Mouse (Mus musculus) midbrain, embryonic 10.5 days (tissue): ENCODE measurements at regions not wholly inside any gene's neighbourhood (a gene's known extent, or its start where the extent isn't known, plus 50 kb on each side); places are given as distances from the start of the nearest gene placed in this dataset.

Experiments used
- DNase-seq: peaks from one replicate; pipeline ENCODE4 v3.0.0-alpha.2; 2017; ENCODE audit warnings: low spot score
- H3K27ac ChIP-seq: fragments of 300-500 bp; sonication (generic); replicated peaks from 2 replicates; pipeline ENCODE4 v1.5.1; 2016; ENCODE audit warnings: mild to moderate bottlenecking
- H3K27me3 ChIP-seq: fragments of 300-500 bp; sonication (generic); 2 replicates; pipeline ENCODE4 v1.6.1; 2016; ENCODE audit warnings: low read depth, mild to moderate bottlenecking; ENCODE audit not compliant: poor library complexity, severe bottlenecking
- H3K36me3 ChIP-seq: fragments of 300-500 bp; sonication (generic); 2 replicates; pipeline ENCODE4 v1.6.1; 2016; ENCODE audit warnings: mild to moderate bottlenecking, moderate library complexity
- H3K4me1 ChIP-seq: fragments of 300-500 bp; sonication (generic); 2 replicates; pipeline ENCODE4 v1.6.1; 2016
- H3K4me3 ChIP-seq: fragments of 300-500 bp; sonication (generic); 2 replicates; pipeline ENCODE4 v1.5.1; 2016; ENCODE audit warnings: mild to moderate bottlenecking, moderate library complexity
- H3K9me3 ChIP-seq: fragments of 300-500 bp; sonication (generic); replicated peaks from 2 replicates; pipeline ENCODE4 v1.6.1; 2016; ENCODE audit warnings: mild to moderate bottlenecking
- WGBS: fragments of 180-500 bp; shearing (Covaris S2); methylation state at CpG from one replicate; pipeline ENCODE4 v1.1.7; 2016; 5-methylcytosine and 5-hydroxymethylcytosine counted together

DNA sequence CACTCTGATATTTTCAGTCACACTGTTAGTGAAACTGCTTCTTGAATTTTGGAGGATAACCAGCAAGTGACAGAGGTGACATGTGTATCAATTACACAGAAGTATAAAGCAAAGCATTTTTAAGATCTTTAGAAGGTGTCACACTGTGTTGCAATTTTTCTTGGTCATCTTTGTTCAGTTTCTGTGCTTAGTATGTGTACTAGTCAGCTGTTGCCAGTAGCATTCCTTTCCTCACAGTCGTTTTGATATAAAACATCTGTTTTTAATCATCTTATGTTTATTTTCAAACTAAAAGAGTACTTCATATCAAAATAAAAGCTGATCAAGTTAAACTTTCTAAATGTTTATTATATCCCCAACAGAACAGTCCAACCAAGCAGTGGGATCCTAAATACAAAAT lies 316.0 kb upstream of the Fign start:
- no peak for DNase-seq
- Histone ChIP-seq H3K27ac (no peak overlapping the region), H3K9me3 (no peaks in the 10 kb centered on the region), H3K27me3 (no peaks in the 10 kb centered on the region), H3K4me3 (no peak overlapping the region), H3K4me1 (no peaks in the 10 kb centered on the region), H3K36me3 (no peaks in the 10 kb centered on the region)
- WGBS: 82% methylated on average over 1 of the region's 1 CpGs

DNA sequence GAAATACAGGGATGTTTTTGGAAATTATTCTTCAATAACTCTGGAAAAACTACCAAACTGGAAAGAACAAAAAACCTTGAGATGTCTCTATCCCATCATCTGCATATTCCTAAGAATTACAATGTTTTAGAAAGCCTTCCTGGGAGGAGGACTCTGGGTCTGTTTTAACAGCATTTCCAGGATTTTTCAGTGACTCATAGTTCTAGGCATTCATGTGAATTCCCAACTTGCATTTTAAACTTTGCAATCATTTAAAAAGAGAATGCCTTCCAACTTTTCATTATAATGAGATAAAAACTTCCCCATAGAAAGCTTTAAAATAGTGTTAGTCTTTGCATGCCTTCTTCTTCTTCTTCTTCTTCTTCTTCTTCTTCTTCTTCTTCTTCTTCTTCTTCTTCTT lies 315.4 kb upstream of the Fign start:
- DNase-seq: no peak
- H3K27me3 ChIP-seq: no peaks in the 10 kb centered on the region
- H3K4me1 ChIP-seq: no peaks in the 10 kb centered on the region
- no peaks in the 10 kb centered on the region for H3K36me3 ChIP-seq
- H3K27ac ChIP-seq: no peak overlapping the region
- H3K9me3 ChIP-seq: no peaks in the 10 kb centered on the region
- no peak overlapping the region for H3K4me3 ChIP-seq

DNA sequence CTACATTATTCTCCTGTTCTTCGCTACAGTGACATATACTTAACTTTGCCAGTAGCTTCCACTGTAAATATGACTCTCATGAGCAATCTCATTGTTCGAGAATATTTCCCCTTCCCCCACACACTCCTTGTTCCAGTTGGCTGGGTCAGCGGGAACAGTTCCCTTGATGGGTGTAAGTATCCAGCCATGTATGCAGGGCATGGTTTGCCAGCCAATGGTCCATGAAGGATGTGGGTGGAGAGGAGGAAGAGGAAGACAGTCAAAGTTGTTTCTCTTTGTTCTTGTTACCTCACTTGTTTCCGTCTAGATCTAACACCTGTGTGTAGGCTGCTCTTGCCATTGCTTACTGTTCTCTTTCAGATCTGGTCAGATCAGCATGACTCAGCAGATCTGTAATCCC lies 298.1 kb upstream of the Fign start:
- H3K4me3 ChIP-seq: no peak overlapping the region
- peaks cover 19% of the 10 kb centered on the region for H3K4me1 ChIP-seq
- 79% methylated on average over 4 of the region's 4 CpGs for WGBS
- no peak for DNase-seq
- no peaks in the 10 kb centered on the region for H3K9me3 ChIP-seq
- no peaks in the 10 kb centered on the region for H3K36me3 ChIP-seq
- H3K27ac ChIP-seq: peak overlapping the region; percentile 65; the same call in 1 of the 2 replicates
- H3K27me3 ChIP-seq: no peaks in the 10 kb centered on the region

DNA sequence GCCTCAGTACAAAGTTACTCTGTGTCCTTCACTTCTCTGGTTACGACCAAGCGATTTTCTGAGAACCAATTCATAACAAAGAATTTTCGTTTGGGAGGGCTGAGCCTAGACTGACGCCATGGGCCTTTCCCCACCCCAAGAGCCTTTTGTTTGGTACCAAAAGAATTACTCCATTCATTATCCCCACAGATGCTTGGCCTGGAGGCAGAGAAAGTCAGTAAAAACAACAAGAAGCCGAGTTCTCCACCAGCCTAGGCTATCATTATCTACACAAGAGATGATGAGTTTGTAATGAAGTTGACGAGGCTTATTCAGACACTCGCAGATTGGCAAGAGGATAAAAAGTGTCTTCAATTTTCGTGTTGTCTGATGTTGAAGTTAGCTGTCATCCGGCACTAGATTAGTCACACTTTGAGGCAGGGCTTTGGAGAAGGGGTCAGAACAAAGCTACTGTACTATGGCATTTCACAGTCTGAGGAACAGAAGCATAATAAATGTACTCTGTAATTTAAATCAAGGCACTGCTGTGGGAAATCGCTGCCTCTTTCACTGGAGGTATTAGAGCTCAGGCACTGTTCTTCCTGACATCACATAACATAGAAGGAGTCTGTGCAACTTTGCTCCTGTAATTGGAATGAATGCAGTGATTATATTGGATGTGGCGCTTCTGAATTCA lies 296.9 kb upstream of the Fign start:
- H3K4me1 ChIP-seq: peaks cover 27% of the 10 kb centered on the region
- WGBS: 36% methylated on average over 11 of the region's 11 CpGs
- no peaks in the 10 kb centered on the region for H3K27me3 ChIP-seq
- DNase-seq: peak; percentile 25
- no peak overlapping the region for H3K4me3 ChIP-seq
- no peaks in the 10 kb centered on the region for H3K36me3 ChIP-seq
- no peaks in the 10 kb centered on the region for H3K9me3 ChIP-seq
- H3K27ac ChIP-seq: peak overlapping the region; percentile 75

DNA sequence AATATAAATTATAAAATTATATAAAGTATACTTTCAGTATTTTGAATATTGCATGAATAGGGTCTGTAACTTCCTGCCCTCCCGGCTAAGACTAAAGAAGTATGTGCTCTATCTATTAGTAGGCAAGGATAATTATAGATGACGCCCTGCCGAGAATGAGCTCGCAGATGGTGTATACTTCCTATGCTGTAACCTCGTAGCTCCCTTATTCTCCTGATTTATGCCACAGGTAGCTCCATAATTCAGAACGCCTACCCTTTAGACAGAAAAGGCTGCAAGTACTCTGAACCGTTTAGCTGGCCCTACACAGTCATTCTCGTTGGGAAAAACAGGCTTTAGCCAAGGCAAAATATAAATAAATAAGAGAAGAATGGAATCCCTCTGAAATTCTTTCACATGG lies 296.4 kb upstream of the Fign start:
- 64% methylated on average over 8 of the region's 8 CpGs for WGBS
- Histone ChIP-seq H3K27ac (peak overlapping the region; percentile 75), H3K4me3 (no peak overlapping the region), H3K27me3 (no peaks in the 10 kb centered on the region), H3K9me3 (no peaks in the 10 kb centered on the region), H3K4me1 (peaks cover 27% of the 10 kb centered on the region), H3K36me3 (no peaks in the 10 kb centered on the region)
- DNase-seq: peak; percentile 13

DNA sequence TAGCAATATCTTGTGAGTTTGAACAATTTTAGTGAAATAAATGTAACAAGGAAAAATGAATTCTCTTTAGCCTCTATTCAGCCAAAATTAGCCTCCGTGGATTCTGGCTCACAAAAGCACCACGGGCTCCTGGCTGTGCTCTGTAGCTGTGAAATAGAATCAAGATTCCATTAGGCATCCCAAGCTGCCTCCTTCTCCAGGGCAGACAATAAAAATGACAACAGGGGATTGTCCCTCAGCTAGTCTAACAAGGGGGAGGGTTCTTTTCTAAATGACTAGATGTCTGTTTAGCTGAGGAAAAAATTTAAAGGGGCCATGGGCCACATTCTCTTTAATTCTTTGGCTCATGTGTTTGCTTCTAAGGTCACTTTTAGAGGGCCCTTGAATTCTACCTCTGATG lies 272.0 kb upstream of the Fign start:
- Histone ChIP-seq H3K4me1 (peaks cover 19% of the 10 kb centered on the region), H3K27ac (peak overlapping the region; percentile 42; the same call in 1 of the 2 replicates), H3K36me3 (no peaks in the 10 kb centered on the region), H3K27me3 (no peaks in the 10 kb centered on the region), H3K9me3 (no peaks in the 10 kb centered on the region), H3K4me3 (no peak overlapping the region)
- WGBS: 12% methylated on average over 2 of the region's 2 CpGs
- DNase-seq: peak; percentile 24

DNA sequence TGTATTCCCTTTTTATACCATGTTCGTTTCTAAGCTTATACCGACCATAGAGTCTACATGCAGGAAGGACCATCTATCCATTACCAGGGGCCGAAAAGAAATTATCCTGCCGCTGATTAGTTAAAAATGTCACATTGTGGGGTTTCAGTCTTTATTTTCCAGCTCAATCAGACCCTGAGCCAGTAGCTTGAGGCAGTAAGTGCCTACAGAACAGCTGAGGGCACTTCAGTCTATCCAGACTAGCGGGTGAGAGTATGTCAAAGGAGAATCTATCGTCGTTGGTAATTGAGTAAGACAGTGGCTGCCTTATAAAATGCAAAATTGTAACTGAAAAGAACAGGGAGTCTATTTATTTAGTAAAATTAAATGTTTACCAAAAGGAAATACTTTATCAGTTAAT lies 269.4 kb upstream of the Fign start:
- Histone ChIP-seq H3K27ac (no peak overlapping the region), H3K9me3 (no peaks in the 10 kb centered on the region), H3K4me1 (peaks cover 19% of the 10 kb centered on the region), H3K4me3 (no peak overlapping the region), H3K27me3 (no peaks in the 10 kb centered on the region), H3K36me3 (no peaks in the 10 kb centered on the region)
- WGBS: 93% methylated on average over 7 of the region's 7 CpGs
- no peak for DNase-seq

DNA sequence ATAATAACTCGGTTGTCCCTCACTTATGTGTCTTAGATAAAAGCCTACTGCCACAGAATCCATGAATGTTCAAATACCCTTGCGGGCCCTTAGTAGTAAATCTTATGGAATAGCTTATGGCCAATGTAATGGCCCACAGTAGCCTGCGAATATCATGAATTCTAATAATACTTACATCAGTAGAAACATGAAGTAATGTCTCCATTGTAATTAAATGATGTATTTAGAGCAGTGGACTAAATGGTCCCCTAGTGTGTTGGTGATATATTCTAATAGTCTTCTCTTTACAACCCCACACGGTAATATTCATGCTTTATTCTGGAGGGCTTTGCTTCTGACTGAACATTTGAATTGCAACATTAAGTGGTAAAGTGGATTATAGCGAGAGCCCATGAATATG lies 268.7 kb upstream of the Fign start:
- peaks cover 19% of the 10 kb centered on the region for H3K4me1 ChIP-seq
- no peaks in the 10 kb centered on the region for H3K36me3 ChIP-seq
- H3K27me3 ChIP-seq: no peaks in the 10 kb centered on the region
- DNase-seq: no peak
- 89% methylated on average over 5 of the region's 5 CpGs for WGBS
- no peaks in the 10 kb centered on the region for H3K9me3 ChIP-seq
- H3K27ac ChIP-seq: no peak overlapping the region
- no peak overlapping the region for H3K4me3 ChIP-seq

DNA sequence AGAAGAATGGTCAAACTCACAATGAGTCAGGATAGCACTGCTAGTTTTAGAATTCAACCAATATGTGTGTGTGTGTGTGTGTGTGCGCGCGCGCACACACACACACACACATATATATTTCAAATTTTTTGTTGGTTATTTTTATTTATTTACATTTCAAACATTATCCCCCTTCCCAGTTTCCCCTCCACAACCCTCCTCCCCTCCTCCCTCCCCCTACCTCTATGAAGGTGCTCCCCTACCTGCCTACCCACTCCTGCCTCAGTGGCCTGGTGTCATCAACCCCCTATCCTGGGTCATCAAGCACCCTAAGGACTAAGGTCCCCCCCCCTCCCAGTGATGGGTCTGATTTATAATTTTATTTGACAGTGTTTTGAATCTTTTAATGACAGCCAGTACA lies 258.4 kb upstream of the Fign start:
- no peak for DNase-seq
- Histone ChIP-seq H3K9me3 (no peaks in the 10 kb centered on the region), H3K4me3 (no peak overlapping the region), H3K36me3 (no peaks in the 10 kb centered on the region), H3K27ac (no peak overlapping the region), H3K4me1 (no peaks in the 10 kb centered on the region), H3K27me3 (no peaks in the 10 kb centered on the region)
- 98% methylated on average over 4 of the region's 4 CpGs for WGBS

DNA sequence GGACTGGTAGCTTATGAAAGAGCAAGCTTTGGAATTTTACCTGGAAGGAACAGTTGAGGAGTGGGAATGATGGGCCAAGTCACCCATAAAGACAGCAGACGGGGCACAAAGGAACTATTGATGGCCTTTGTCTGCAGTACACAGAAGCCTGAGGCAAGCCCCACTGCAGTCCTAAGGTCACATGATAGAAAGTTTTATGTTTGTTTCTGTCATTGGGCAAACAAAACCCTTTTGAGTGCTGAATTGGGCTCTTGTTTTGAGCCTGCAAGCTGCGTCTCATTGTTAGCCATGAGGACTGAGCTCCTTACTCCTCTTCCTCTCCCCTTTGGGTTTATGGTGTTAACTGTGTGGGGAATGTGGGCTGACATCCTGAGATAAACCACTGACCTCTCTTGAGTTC lies 227.7 kb upstream of the Fign start:
- Histone ChIP-seq H3K9me3 (no peaks in the 10 kb centered on the region), H3K4me3 (no peak overlapping the region), H3K36me3 (no peaks in the 10 kb centered on the region), H3K4me1 (peaks cover 12% of the 10 kb centered on the region), H3K27me3 (no peaks in the 10 kb centered on the region), H3K27ac (peak overlapping the region; percentile 63)
- peak; percentile 12 for DNase-seq
- 22% methylated on average over 2 of the region's 2 CpGs for WGBS
